Mouse (Mus musculus): ENCODE measurements at regions not wholly inside any gene's neighbourhood (a gene's known extent, or its start where the extent isn't known, plus 50 kb on each side); places are given as distances from the start of the nearest gene placed in this dataset.

- no peak for DNase-seq
Measured at GRCm38 (mm10) chr4:97132650-97133049, 50.3 kb downstream of the Gm10192 start.

- no peak for DNase-seq
Measured at GRCm38 (mm10) chr4:97127780-97128179, 55.2 kb downstream of the Gm10192 start.

- no peak for DNase-seq
Measured at GRCm38 (mm10) chr4:97123861-97124260, 59.1 kb downstream of the Gm10192 start.

GRCm38 (mm10) chr4:97121952-97122351, 61.0 kb downstream of the Gm10192 start:
- DNase-seq = no peak

GRCm38 (mm10) chr4:97119459-97119858, 63.5 kb downstream of the Gm10192 start:
- no peak for DNase-seq

GRCm38 (mm10) chr4:97117016-97117415, 66.0 kb downstream of the Gm10192 start:
- DNase-seq = no peak

- no peak for DNase-seq
Measured at GRCm38 (mm10) chr4:97102752-97103052, 80.3 kb downstream of the Gm10192 start.

GRCm38 (mm10) chr4:97101911-97102751, 80.8 kb downstream of the Gm10192 start:
- DNase-seq = no peak

- DNase-seq = no peak
Measured at GRCm38 (mm10) chr4:97099721-97100120, 83.2 kb downstream of the Gm10192 start.

GRCm38 (mm10) chr4:97093576-97093975, 89.4 kb downstream of the Gm10192 start:
- no peak for DNase-seq

GRCm38 (mm10) chr4:97050735-97051134, 132.2 kb downstream of the Gm10192 start:
- DNase-seq = no peak

GRCm38 (mm10) chr4:97049045-97049674, 133.8 kb downstream of the Gm10192 start:
- DNase-seq = no peak

GRCm38 (mm10) chr4:97037693-97038348, 145.1 kb downstream of the Gm10192 start:
- DNase-seq = peak; percentile 17

- DNase-seq = no peak
Measured at GRCm38 (mm10) chr4:97028938-97029337, 154.0 kb downstream of the Gm10192 start.

- DNase-seq = no peak
Measured at GRCm38 (mm10) chr4:97025446-97026040, 157.4 kb downstream of the Gm10192 start.

GRCm38 (mm10) chr4:97001321-97001720, 181.6 kb downstream of the Gm10192 start:
- no peak for DNase-seq

GRCm38 (mm10) chr4:96980311-96980710, 195.3 kb upstream of the Gm12695 start:
- no peak for DNase-seq

GRCm38 (mm10) chr4:96979876-96980275, 194.9 kb upstream of the Gm12695 start:
- DNase-seq = no peak

- DNase-seq = no peak
Measured at GRCm38 (mm10) chr4:96974935-96975334, 189.9 kb upstream of the Gm12695 start.

- DNase-seq = no peak
Measured at GRCm38 (mm10) chr4:96973804-96974203, 188.8 kb upstream of the Gm12695 start.

- DNase-seq = no peak
Measured at GRCm38 (mm10) chr4:96969199-96969598, 184.2 kb upstream of the Gm12695 start.

- DNase-seq = no peak
Measured at GRCm38 (mm10) chr4:96968545-96969164, 183.7 kb upstream of the Gm12695 start.

Measured in kidney, adult 9 months (tissue).